Mouse (Mus musculus) fat pad, adult 2 months (tissue): ENCODE results near the gene Lin7a.

ENCODE experiments used
- DNase-seq: peaks from one replicate; pipeline ENCODE4 v3.0.0-alpha.2; 2011; ENCODE audit warnings: low read depth, low spot score; ENCODE audit errors: extremely low read depth

Gene Lin7a

DNA sequence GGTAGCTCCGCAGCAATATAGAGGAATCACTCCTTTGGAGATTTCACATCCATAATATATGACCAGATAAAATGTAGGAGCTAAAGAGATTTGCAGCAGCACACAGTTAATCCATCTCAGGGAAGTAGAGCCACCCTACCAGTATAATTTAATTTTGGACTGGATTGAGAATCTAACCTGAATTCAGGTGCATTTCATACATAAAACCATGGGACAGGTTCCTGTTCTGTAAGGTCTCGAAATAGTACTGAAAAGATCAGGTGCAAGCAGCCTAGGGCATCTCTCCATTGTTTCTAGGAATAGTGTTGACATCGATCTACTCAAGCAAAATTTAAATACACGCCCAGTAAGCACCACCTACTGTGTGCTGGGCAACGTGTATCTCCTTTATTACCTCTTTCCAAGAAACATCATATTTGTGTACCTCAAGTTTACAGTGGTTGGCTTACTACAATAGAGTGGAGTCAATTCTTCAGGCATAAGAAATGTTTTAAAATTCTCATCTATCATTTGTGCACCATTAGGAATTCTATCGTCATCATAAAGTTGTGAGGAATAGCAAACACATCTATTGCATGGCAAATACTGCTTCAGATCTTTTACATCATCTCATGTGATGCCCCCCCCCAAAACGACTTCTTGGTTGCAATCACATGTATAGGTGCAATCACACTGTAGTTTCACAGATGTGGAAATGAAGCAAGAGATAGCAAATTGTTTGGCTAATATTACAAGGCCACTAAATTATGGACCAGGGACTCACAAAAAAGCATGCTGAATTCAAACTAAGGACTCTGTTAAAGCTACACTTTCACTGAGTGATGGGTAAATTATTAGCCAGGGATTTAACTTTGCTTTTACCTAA, 20.9 kb upstream of the Lin7a start:
- DNase-seq, result no peak

DNA sequence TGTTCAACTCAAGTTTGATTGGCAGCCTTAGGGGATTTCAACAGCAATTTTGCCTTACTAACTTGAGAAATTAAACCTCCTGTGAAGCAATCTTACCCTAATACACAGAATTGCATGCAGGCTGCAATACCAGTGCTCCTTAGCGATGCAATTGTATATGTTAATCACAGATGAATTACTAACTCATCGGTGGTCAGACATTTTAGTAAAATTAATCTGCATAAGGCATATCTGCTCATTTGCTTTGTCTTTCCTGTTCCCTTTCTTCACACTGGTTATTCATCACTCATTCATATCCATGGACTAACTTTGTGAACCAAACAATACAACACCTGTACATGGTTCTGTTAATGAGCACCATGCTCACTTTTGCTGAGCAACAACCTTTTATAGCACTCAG, 20.2 kb upstream of the Lin7a start:
- peak; percentile 10 for DNase-seq

DNA sequence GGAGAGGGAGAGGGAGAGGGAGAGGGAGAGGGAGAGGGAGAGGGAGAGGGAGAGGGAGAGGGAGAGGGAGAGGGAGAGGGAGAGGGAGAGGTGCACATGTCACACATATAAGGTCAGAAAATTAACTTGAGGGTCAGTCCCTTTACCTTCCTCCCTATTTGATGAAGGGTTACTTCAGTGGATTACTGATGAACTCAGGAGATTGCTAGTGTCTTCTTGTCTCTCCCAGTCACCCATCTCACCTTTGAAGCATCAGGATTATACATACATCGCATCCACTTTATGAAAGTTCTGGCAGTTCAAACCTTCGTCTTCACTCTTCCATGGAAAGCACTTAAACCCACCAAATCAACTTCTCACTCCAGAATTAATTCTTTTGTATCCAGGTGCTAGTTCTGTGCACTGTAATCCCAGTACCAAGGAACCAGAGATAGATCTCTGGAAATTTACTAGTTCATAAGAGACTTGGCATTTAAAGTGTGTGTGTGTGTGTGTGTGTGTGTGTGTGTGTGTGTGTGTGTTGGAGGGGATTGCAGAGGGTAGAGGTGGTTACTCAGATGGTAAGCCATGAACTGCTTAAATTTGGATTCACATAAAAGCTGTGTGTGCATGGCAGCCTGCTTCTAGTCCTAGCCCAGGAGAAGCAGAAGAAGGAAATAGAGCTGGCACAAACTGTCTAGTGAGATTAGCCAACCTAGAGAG, 19.5 kb upstream of the Lin7a start:
- DNase-seq, result no peak

DNA sequence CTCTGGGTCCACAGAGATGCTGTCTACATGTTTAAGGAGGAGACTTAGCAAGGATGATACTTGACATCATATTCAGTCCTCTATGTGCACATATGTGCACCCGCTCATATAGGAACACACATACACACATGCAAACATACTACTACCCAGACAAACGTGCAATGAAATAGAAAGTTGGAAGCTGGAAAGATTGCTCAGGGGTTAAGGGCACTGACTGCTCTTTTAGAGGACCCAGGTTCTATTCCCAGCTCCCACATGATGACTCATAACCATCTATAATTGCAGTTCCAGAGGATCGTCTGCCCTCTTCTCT, 19.0 kb upstream of the Lin7a start:
- no peak for DNase-seq

DNA sequence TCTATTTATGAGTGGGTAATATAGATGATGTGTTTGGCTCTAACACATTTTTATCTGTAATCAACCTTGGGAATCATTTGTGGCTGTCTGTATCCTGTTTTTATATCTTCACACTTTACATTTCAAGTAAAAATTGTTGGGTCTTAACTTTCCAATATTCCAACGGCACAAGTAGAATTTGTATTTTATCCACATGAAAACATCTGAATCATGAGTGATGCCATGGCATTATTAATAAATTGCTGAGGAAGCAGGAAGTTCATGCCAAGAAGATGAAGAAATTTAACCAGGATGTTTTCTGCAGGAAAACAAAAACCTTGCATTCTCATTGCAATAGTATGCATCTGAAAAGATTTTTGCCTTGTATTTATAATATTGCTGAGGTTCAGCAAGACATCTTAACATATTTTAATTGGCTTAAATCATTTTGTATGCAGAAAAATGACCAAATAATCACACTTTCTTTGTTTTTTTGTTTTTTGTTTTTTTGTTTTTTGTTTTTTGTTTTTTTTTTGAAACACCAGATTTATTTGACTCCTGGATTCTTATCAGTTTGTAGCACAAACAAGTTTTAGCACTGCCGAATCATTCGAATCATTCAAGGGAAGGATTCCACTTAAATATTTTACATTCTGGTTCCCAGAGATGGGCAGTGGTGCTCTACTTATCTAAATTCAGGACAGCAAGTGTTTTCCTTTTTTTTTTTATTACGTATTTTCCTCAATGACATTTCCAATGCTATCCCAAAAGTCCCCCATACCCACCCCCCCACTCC, 18.1 kb upstream of the Lin7a start:
- no peak for DNase-seq

DNA sequence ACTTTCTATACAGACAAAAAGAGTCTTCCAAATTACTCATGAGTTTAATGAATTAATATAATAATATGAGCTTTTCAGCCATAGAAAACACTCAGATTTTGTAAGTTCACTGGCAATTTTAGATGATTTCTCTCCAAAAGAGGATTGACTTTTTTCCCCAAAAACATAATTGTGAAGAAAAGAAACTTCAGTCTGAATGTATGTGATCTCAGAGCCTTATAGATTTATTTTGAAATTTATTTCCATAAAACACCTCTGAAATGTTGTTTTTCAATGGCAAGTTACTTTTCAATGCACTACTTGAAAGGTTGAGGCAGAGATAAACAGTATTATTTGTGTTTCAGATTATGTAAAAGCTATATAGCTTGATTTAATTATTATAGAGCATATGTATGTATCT, 16.8 kb upstream of the Lin7a start:
- DNase-seq, result no peak

DNA sequence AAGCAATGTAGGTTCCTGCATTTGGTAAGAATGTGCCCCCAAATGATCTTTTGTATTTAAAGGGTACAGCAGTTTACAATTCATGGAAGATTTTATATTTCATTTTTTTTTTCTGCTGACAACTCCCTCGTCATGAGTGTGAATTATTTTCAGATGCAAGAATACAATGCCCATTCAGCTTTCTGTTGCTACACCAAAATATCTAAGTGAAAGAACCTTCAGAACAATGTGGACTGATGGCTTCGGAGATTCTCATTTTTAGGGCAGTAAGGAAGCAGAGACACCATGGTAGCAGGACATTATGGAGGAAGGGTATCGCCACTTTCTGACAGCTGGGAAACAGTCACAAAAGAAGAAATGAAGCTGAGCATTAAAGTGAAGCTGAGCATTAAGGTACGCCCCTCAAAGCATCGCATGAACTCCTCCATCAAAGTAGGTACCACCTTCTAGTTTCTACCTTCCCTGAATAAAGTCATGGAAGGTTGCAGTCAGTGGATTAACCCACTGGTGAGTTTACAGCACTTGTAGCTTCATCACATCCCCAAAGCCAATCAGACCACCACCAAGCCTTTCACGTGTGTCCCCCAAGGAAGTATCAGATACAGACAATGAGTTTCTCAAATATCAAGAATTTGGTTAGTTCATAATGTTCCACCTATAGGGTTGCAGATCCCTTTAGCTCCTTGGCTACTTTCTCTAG, 16.0 kb upstream of the Lin7a start:
- no peak for DNase-seq

DNA sequence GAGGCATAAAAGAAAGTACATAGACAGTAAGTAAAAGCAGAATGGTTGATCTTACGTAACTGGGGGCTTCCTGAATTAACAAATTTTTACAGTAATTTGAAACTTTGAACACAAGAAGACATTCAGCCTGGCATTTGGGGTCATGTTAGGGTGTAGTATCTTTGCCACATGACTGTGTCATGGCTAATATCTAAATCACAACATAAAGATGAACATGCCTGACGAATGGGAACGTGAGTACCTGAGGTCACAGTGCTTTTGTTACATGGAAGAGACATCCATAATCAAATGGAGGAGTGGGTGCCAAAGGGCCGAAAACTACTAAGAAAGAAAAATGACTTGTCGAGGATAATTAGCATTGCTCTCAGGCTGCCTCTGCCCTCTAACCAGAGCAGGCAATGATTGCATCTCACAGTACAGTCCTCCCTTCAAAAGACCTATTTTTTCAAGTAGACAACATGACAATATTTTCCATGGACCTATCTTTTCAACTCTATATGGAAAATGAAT, 15.0 kb upstream of the Lin7a start:
- no peak for DNase-seq

DNA sequence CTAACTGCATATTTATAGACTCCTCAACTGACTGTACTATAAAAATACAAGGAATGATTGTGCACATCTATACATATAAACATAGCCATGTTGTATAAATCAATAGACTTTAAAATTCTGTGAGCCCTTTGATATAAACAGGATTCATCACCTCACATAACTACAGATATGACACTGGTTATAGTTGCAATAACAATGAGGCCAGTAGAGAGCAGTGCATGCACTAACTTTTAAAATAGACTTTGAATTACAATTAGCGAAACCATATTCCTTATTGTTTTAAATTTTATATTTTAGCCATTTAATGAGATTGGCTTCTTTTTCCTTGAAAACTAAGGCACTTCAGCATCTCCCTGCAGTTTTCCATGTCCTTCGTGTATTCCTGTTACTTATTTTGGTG, 11.1 kb upstream of the Lin7a start:
- DNase-seq, result no peak

DNA sequence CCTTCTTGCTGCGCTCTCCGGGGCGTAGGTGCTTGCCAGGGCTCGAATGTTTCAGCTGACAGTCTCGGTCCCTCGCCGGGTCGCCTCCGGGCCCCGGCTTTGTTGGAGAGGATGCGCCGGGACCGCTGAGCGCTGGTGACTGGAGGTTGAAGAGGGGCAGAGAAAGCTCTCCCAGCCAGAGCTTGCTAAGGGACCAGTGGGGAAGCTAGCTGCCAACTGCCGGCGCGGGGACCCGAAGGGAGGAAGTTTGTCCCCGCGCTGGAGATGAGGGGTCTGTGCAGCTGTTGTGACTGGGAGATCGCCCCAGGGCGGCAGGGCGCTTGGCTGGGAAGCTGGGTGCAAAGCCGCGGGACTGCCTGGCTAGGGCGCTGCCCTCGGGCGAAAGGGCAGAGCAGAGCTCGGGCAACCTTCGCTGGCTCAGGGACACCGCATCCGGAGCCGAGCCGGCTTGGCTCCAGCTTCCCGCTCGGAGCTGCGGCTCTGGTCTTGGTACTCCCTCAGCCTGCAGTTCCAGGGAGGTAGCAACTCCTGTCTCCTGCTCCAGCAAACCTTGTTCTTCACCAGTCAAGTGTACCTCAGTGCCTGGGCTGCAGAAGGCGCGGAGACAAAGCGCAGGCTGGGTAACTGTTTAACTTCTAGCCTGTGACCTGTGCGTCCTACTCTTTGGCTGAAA, 781 bp downstream of the Lin7a start:
- no peak for DNase-seq

DNA sequence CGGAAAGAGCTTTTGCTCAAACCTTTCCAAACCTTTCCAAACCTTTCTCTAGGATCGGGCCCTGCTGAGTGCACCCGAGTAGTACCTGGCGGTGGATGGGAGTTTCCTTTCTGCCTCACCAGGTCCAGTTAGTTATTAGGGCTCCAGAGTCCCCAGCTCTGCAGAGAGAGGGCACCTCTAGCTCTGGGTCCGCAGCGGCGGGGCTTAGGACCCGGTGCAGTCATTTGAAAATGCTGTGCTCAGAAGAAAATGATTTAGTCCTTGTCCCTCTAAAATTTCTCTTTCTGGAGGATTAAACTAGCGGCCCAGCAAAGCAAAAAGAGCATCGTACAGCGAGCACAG, 1.3 kb downstream of the Lin7a start:
- no peak for DNase-seq

DNA sequence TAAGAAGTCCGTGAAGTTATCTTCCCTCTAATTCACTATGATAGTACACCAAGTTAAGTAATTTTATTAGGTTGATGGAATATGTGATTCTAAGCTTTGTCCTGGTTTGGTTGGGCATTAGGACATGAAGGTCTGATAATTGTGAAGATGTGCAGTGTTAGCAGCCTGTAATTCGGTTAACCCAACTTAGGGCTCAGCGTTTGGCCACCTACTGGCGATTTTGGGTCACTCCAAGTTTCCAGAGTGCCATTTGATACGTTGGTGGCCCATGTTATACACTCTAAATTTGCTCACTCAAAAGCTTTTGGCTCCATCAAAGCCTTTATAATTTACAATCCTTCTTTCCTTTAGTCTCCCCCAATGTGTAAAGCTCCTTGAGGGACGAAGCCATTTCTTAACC, 2.4 kb downstream of the Lin7a start:
- no peak for DNase-seq

DNA sequence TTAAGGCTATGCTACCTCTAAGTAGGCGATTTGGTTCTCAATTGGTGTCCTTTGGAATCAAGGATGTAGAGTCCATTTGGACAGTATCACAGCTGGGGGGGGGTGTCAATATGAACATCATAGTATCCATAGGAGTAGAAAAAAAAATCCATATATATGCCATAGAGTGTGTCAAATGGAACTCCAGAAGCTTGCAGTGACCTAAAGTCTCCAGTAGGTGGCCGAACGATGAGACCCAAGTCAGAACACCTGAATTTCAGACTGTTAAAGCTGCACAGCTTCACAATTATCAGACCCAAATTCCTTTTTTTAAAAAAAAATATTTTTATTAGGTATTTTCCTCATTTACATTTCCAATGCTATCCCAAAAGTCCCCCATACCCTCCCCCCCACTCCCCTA, 3.3 kb downstream of the Lin7a start:
- no peak for DNase-seq

DNA sequence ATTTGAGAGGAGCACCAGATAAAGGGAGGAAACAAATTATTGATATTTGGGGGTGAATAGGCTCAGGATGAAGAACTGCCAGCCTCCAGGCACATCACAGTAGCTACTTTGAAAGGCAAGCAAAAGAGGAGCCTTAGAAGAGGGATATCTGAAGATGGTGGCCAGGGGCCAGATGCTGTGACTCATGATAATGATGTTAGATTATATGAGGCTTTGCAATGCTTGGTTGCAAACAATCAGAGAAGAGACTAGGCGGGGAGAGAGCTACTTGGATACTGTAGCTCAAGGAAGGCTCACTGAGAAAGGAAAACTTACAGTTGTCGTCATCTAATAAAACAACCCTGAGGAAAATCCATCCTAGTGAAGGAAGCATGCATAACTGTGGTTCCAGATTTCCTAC, 5.2 kb downstream of the Lin7a start:
- no peak for DNase-seq

DNA sequence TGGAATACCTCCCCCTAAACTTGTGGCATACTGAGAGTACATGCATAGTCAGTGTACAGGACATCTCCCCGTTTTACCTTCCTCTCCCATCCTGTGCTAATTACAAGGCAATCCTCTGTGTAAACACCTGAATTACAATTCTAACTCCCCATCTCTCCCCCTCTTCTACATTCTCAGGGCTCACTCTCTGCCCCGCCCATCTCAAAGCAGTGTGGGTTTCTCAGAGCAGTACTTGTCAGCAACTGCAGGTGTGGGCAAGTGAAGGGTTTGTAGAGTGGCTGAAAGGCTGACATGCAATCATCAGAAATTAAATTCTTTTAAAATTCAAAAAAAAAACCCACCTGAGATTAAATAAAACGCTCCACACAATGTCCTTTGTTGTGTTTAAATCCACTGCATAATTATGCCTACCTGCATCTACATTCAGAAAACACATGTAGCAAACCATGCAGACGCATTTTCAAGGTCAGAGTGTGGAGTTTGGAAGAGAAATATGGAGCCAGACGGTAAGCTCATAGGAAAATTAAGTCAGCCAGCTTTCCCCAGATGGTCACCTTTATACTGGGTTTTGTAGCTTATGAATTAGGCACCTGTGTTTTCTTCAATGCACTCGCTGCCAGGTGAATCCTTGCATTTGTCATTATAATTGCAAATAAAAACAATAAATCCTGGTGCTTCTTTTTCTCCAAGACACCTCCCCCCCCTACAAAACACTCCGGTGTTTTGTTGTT, 22.6 kb downstream of the Lin7a start:
- no peak for DNase-seq

DNA sequence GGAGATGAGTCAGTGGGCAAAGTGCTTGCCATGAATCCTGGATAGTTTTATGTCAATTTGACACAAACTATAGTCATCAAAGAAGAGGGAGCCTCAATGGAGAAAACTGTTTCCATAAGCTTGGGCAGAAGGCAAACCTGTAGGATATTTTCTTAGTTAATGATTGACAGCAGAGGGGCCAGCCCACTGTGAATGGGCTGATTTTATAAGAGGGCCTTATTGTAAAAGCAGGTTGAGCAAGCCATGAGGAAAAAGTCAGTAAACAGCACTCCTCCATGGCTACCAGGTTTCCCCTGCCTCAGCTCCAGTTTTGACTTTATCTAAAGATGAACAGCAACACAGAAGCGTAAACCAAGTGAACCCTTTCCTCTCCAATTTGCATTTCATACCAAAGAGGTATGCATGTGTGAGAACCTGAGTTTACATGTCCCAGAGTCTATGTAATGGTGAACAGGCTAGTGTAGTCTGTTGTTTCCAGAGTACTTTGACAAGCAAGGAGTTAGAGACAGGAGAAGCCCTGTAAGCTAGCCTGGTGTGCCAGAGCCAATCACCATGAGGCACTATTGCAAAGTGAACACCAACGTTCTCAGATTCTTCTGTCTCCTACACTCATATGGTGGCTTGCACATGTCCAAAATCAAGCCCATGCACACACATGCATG, 29.2 kb downstream of the Lin7a start:
- no peak for DNase-seq

DNA sequence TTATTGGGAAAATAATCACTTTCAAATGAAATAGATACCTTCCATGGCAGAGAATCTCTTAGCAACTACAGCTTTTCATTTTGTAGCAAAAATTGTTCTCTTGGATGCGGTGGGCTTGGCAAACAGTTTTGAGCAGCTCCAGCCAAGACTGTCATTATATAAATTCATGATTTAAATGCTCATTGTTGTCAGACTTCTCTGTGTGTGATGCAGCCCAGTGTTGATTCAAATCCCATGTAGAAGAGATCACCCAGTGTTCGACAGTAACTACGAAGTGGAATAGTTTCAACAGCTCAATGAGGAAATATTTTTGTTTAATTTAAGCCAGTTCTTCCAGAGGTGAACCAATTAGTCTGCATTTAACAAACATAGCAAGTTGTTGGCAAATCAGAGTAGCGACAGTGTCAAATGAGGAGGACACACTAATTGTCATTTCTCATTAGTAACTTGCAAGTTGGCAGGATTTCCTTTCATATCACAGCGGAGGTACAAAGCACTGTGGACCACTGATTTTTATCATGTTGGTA, 39.5 kb downstream of the Lin7a start:
- DNase-seq, result no peak

DNA sequence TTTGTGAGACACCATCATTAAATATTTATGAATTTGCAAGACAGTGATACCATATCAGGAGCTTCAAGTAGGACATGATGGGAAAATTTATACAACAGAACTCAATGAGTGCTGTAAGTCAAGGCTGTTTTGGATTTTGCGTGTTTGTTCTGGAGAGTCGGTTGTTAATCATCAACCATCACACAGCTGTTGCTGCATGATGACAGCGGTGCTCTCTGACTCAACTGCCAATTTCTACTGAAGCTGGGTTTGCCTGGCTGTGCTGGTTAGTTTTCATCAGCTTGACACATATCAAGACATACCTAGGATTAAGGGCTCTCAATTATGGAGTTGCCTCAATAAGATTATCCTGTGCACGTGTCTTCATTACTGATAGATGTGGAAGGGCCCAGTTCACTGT, 41.1 kb downstream of the Lin7a start:
- no peak for DNase-seq

DNA sequence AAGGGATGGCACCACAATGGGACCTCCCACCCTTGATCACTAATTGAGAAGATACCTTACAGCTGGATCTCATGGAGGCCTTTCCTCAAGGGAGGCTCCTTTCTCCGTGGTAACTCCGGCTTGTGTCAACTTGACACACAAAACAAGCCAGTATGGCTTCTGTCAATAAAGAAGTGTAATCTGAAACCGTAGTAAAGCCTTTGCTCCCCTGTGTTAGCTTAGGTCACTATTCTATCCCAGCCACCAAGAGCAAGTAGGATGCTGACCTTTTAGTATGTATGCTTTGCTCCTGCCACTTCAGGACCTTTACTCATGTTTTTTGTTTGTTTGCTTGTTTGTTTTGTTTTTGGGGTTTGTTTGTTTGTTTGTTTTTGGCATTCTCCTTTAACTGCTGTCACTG, 41.9 kb downstream of the Lin7a start:
- DNase-seq, result no peak
